Mouse (Mus musculus) megakaryocyte, embryonic 14.5 days (primary cell): ENCODE data around the gene Ttc19.

Experiments used
- FLI1 ChIP-seq: IDR thresholded peaks from 2 replicates; pipeline ENCODE4 v1.6.1; 2012; ENCODE audit warnings: low read length, inconsistent platforms, mixed read lengths
- GATA1 ChIP-seq: IDR thresholded peaks from 3 replicates; pipeline ENCODE4 v1.6.1; 2012; ENCODE audit warnings: mixed read lengths, low read length, inconsistent platforms, borderline replicate concordance

- no peak for TF ChIP-seq FLI1
- TF ChIP-seq GATA1, result no peak
Measured at GRCm38 (mm10) chr11:62277086-62277485, 4.2 kb upstream of the Ttc19 start.
